Mouse (Mus musculus) layer of hippocampus, adult 18-20 months (tissue): ENCODE measurements around the gene Tmem240. TPM values are rescaled to one million over a fixed set of nuclear protein-coding genes. Genes with fewer than 3 reads are reported as not detected.

Experiments
- microRNA-seq, 2 experiments: library from miRNA; unstranded; fragments of <30 nt; microRNA quantifications; one replicate each; pipeline ENCODE4 v1.2.0; 2021
- total RNA-seq, 2 experiments: library from RNA; stranded (reverse); gene quantifications; 2 replicates each; pipeline ENCODE4 v1.2.3; 2021

Tmem240 gene
- total RNA-seq, 2 experiments from 2014 or later: 35.8 to 39.5 TPM

Small RNA genes lying within 50 kb of the gene (microRNA-seq; reads per million reads assigned to microRNA genes)
- gene Gm27743: 0 reads per million in 2 experiments

Other genes with a start within 250 kb of the Tmem240 start
- 100 to 1,000 TPM; 690 to 729 TPM for gene Gnb1, start 243.4 kb upstream of the Tmem240 start, total RNA-seq
- 10 to 100 TPM; 65.4 to 69.2 TPM for gene Nadk, start 172.4 kb upstream of the Tmem240 start, total RNA-seq
- gene Slc35e2, start 133.4 kb upstream of the Tmem240 start, total RNA-seq: 10 to 100 TPM; 39.3 to 42.3 TPM
- 10 to 100 TPM; 45.3 to 47.0 TPM for gene Cdk11b, start 109.9 kb upstream of the Tmem240 start, total RNA-seq
- not detected for gene Gm10563, start 89.4 kb upstream of the Tmem240 start, total RNA-seq
- gene Mmp23, start 81.4 kb upstream of the Tmem240 start, total RNA-seq: 1 to 10 TPM; 2.8 to 4.2 TPM
- 100 to 1,000 TPM; 106 to 112 TPM for gene Mib2, start 65.6 kb upstream of the Tmem240 start, total RNA-seq
- gene Fndc10, start 40.5 kb upstream of the Tmem240 start, total RNA-seq: 10 to 100 TPM; 23.3 to 23.5 TPM
- gene Ssu72, start 30.0 kb upstream of the Tmem240 start, total RNA-seq: 10 to 100 TPM; 81.4 to 89.1 TPM
- gene Atad3a, start 26.3 kb downstream of the Tmem240 start, total RNA-seq: 10 to 100 TPM; 50.6 to 50.9 TPM
- gene Vwa1, start 39.9 kb downstream of the Tmem240 start, total RNA-seq: 10 to 100 TPM; 10.4 to 11.9 TPM
- 10 to 100 TPM; 25.6 to 30.8 TPM for gene Tmem88b, start 51.1 kb downstream of the Tmem240 start, total RNA-seq
- not detected for gene Ankrd65, start 55.6 kb downstream of the Tmem240 start, total RNA-seq
- gene Mrpl20, start 68.1 kb downstream of the Tmem240 start, total RNA-seq: 10 to 100 TPM; 74.7 to 91.6 TPM
- 10 to 100 TPM; 70.4 to 79.3 TPM for gene Ccnl2, start 77.7 kb downstream of the Tmem240 start, total RNA-seq
- gene Aurkaip1, start 96.5 kb downstream of the Tmem240 start, total RNA-seq: 100 to 1,000 TPM in 1 of 2 experiments, 10 to 100 TPM in 1; 97.4 to 106 TPM
- gene Mxra8, start 104.9 kb downstream of the Tmem240 start, total RNA-seq: 1 to 10 TPM; 5.6 to 6.9 TPM
- 10 to 100 TPM; 85.4 to 86.9 TPM for gene Dvl1, start 112.6 kb downstream of the Tmem240 start, total RNA-seq
- gene Tas1r3, start 128.6 kb downstream of the Tmem240 start, total RNA-seq: under 1 TPM; 0.30 to 0.35 TPM
- 10 to 100 TPM; 31.9 to 33.2 TPM for gene Cptp, start 134.6 kb downstream of the Tmem240 start, total RNA-seq
- 10 to 100 TPM; 29.0 to 33.8 TPM for gene Ints11, start 134.7 kb downstream of the Tmem240 start, total RNA-seq
- 10 to 100 TPM; 45.8 to 54.9 TPM for gene Pusl1, start 157.0 kb downstream of the Tmem240 start, total RNA-seq
- 100 to 1,000 TPM; 105 to 120 TPM for gene Acap3, start 157.0 kb downstream of the Tmem240 start, total RNA-seq
- 10 to 100 TPM; 68.2 to 70.8 TPM for gene Ube2j2, start 209.0 kb downstream of the Tmem240 start, total RNA-seq
- 10 to 100 TPM; 15.7 to 16.8 TPM for gene C1qtnf12, start 227.5 kb downstream of the Tmem240 start, total RNA-seq